Mouse (Mus musculus) left cerebral cortex, adult 18-20 months (tissue): Measurements from ENCODE around the gene Nrxn1. TPM values are rescaled to one million over a fixed set of nuclear protein-coding genes. Genes with fewer than 3 reads are reported as not detected.

Source experiments
- DNase-seq, 2 experiments: peaks; one replicate each; pipeline ENCODE4 v3.0.0; 2021 to 2022; ENCODE audit warnings: low spot score in 2 of 2, mixed read lengths in 1 of 2
- total RNA-seq, 2 experiments: library from RNA; stranded (reverse); gene quantifications; 2 replicates each; pipeline ENCODE4 v1.2.3; 2021

Nrxn1 gene
- total RNA-seq, 2 experiments from 2014 or later = 499 to 523 TPM

DNA sequence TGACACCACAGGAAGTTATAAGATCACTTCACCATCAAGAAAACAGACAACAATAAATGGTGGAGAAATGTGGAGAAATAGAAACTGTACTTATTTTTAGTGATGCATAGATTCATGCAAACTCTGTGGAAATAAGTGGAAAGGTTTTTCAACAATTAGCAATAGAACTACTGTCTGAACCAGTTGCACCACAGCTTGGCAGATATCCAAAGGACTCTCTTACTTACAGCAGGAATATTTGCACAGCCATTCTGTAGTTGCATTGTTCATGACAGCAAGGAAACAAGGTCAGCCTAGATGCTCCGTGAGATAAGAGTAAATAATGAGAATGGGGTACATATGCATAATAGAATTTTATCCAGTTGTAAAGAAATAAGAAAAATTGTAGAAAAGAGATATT, 965.3 kb downstream of the Nrxn1 start:
- DNase-seq = no peak

DNA sequence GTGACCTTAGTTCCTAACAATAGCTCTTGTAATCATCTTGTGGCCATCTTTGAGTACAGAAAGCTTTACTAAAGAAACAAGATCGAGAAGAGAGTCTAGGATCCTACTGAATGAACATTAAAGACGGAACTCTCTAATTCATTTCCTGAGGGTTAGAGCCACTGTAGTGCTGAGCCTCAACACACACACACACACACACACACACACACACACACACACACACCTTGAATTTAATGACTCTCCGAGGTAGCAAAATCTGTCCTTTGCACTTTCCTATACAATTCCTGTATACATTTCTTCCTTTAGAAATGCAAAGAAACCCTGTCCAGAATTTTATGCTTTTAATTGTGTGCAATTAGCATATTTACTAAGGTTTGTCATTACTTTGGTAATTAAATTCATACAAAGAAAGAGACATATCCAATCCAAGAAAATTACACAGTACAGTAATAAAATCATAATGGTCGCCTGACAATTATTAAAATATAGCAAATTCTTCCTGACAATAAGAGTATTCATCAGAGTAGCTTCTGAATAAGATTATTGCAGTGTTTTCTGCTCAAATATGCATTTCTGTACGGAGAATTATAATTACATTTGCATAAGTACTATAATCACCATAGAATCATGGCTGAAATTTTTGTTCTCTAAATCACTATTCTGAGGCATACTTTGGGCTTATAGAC, 969.9 kb downstream of the Nrxn1 start:
- DNase-seq = no peak

DNA sequence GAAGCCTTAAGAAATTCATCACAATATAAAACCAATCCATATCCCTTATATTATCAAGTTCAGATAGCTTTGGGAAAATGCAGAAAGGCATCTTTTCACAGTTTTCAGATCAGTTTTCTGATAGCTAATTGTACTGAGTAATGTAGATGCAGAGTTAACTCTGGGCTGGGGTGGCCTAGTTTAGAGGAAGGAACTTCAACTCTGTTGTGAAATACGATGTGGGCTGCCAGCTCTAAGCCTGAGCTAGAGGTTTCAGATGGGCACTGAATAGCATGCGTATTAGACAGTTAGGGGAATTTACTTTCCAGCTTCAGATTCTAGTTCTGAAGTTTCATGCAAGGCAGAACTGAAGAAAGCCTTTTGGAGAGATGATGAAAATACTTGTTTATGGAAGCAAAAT, 976.6 kb downstream of the Nrxn1 start:
- DNase-seq = no peak

DNA sequence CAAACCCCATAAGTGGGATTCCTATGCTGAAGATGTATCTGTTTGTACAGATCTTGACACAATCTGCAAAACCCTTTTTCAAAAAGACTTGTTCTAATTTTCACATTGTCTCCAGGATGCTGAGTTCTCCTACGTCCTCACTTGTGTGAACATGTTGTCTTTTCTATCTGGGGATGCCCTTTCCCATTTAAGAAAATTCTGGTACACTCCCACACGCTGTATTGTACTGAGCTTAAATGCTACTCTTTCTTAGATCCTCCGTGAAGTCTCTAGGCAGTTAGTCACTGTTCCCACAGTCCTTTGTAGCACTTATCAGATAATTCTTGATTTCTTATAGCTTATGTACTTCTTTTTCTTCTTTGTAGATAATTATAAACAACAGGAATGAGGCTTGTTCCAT, 997.9 kb downstream of the Nrxn1 start:
- DNase-seq = peak; percentile 37 to 40

DNA sequence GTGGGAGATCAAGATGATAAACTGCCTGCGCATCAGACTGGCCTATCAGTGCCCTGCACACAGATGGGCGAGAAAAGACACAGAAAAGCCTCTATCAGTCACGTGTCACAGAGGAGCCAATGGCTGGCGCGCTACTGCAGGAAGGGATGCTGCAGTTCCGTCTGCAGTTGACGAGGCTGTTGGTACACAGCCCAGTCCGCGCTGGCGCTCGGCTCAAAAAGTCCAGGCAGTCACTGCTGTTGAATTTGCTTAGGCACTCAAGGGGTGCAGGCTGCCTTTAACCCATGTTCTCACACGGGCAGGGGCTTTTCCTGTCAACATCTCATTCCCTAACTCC, 1004.6 kb downstream of the Nrxn1 start:
- DNase-seq = peak; percentile 90 to 94

DNA sequence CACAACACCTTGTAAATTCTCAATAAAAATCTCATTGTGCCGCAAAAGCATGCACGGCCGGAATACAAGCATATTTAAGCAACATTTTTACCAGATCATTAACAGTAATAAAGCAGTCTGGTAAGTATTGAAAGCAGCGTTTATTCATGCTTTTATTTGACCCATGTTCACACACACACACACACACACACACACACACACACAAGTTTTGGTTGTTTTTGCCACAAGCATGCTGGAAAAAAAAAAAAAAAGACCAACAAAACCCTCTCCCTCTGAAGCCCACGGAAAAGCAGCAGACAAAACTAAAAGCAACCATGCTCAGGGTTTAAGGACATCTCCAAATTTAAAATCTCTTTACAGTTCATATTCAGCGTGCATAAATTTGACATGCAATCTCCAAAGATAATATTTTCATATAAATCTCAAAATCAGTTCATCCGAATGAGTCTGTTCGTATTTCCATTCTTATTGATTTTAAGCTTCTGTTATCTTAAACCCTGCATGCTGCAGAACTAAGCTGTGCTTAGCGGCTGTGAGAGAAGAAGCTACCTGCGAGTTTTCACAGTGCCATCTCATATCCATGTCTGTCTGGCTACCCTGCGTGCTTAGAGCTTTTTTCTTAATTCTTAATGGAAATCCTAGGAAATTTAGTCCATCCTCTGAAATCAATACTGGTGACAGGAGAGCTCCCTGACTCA, 1005.1 kb downstream of the Nrxn1 start:
- DNase-seq = no peak

DNA sequence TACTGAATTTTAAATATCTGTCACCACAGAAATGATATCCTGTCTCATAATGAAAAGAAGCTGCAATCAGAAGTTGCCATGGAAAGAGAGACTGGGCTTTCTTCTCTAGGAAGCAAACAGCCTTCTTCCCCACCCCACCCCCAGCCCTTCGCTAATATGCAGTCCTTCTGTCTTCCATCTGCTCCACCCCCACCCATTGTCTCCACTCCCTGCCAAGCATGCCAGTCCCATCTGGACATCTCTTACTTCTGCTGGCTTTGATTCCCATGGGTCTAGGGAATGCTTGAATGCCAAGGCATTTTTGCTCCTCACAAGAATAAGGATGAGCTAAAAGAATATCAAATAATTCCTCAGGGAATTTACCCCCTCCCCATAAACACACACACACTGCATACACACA, 1006.0 kb downstream of the Nrxn1 start:
- DNase-seq = peak; percentile 70

DNA sequence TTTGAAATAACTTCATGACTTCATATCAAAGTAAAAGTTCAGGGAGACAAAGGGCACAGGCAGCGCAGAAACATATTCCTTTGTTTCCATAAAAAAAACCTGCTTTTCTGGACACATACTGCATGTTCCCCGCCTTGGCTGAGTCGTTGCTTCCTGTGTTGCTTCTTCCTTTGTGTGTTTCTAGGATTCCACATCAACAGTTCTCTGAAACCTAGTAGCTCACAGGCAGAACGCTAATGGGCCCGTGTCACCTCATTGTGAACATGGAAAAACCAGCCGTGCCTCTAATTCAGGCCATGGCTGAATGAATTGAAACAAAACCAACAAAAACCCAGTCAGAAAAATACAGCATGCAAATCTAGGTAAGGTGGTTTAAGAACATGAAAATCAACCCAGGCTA, 1013.9 kb downstream of the Nrxn1 start:
- DNase-seq = no peak

DNA sequence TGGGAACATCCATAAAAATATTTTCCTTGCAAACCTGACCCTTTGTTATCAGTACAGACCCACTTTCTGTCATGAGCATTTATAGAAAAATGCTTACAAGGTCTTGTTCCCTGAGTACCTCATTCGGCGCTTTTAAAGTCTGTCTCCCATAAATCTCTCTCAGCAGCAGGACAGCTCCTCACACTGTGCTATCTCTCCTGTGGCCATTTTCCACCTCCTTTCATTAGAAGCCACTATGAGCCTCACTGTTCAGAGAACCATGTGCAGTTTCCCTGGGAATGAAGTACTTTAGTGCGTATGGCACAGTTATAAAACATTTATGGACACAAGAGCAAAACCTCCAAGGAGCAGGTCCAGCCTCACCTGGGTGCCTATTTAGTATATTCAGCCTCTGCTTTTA, 1014.4 kb downstream of the Nrxn1 start:
- DNase-seq = no peak

DNA sequence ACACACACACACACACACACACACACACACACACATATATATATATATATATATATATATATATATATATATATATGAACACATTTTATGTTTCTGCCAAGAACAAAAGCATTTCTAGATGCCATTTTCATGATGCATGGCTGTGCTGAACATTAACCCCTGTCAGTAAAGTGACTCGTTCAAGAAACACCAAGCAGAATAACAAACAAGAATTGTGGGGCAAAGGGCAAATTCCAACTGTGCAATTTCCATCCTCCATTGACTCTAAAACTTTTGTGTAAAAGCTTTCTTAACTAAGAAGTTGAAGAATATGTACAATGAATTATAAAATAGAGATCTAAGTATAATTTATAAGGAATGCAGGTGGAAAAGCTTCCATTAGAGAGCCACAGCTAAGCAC, 1030.0 kb downstream of the Nrxn1 start:
- DNase-seq = no peak

DNA sequence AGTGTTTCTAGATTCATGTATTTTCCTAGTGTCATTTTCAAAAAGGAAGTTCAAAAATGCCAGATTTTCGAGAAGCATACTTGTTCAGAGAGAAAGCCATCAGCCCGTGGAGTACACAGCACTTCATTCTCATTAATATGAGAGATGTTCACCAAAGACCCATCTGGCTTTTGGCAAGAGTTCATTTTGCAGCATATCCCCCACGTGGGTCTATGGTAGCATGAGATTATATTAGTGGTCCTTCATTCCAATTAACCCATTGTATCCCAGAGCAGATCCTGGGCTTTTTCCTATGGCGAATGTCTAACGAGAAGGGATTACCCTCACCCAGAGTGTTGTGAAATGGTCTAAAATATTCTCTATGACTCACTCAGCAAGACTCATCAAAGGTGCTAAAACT, 1032.0 kb downstream of the Nrxn1 start:
- DNase-seq = no peak

DNA sequence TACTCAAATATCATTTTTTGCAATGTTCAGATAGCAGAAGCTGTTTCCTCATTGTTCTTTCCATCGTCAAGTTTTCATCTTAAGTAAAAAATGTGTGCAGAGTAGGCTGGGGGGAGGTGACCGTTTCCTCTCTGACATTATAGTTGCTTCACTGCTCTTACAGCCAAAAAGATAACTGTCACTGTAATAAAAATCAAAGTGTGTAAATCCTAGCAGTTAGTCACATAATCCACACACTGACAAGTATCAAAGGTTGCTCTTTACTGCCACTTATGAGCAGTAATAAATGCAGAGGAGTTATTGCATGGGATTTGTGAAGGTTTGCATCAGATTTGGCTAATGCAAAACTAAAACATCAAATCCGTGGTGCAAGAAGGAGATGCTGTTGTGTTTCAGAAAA, 1032.7 kb downstream of the Nrxn1 start:
- no peak for DNase-seq

DNA sequence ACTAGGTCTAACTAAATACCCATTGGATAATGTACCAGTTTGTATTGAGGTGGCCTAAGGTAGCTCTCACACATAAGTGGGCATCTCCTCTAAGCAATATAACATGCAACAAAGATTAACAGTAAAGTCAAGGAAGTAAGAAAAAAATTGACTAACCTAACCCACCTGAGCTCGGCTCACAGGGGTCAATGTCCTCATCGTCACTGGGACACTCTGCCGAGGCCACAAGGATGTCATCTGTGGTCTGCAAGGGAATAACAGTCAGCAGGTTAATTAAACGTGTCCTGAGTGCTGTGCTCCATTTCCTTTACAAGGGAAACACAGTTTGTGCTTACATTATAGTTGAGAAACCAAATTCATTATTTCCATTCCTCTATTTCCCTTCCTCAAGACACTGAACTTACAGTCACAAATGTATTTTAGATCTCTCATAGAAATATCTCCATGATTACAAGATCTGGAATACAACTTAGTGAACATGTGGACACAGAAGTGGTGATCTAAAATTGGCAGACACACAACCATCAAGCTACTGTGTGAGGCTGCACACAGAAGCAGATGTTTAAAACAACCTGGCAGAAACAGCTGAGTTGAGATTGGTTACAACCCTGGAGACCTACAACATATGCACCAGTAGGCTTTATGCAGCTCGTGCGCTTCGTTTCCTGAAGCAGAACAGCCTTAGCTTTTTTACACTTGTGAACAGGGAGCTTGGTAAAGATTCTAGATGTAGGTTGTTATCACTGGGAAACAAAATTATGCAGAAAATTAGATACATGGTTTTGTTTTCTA, 1033.4 kb downstream of the Nrxn1 start:
- DNase-seq = no peak

DNA sequence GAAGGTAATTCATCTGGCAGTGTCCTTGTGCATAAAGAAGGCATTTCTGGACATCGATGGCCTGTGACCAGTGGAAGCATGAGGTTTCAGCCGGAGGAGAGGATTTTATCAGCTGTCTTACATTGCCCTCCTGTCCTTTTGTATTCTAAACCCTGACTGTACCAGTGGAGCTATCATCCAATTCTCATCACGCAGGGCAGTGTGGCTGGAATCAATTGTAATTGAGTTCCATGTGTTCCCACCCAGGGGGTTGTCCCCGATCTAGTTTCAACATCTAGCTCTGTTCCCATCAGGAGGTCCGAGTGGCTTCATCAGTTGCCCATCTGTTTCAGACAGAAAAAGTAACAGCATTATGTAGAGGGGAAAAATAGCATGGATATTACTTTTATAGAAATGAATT, 1038.6 kb downstream of the Nrxn1 start:
- DNase-seq = no peak

DNA sequence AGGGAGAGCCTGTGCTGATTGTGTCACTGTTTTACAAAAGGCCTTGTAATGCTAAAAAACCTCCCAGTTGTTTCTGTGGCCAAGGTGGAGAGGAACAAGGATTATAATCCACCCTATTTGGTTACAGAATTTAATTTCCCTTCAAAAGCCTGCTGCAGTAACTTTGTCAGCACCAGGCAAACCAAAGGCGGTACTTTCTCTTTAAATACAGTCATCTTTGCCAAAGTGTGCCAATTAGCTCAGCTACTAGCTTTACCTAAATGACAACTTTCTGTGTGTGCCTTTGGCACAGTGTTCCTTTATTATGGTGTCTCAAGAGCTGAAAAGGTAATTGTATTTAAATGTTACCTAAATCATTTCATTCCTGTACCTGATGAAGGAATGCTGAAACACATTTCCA, 1053.6 kb downstream of the Nrxn1 start:
- DNase-seq = no peak

DNA sequence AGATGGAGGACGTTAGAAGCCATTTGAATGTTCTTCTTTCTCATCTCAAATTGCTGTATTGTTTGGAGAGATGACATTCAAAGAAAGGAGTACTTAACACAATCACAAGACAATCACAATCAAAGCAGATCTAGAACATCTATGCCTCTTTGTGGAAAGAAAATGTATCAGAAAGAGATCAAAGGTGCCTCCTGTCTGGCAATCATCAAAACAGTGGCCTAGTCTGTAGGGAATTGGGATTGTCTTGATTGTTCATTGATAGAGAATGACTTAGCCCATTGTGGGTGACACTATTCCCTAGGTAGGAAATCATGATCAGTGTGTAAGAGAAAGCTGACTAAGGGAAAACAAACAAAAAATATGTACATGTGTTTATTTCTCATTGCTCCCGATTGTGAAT, 1060.5 kb downstream of the Nrxn1 start:
- DNase-seq = no peak

DNA sequence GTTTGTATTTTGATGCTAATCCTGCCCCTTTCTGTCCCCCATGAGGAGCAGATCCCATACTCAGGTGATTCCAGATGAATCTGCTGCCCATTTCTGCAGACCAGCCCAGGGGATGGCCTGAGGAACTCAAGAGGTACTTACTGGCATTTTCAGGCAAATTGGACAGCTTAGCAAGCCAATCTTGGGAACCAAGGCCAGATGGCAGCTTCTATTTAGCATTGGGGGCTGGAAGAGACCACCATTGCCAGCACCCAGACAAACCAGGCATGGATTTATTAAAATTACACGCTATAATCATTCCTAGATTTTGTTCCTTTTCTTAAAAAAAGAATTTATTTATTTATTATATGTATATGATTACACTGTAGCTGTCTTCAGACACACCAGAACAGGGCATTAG, 1076.2 kb downstream of the Nrxn1 start:
- no peak for DNase-seq

DNA sequence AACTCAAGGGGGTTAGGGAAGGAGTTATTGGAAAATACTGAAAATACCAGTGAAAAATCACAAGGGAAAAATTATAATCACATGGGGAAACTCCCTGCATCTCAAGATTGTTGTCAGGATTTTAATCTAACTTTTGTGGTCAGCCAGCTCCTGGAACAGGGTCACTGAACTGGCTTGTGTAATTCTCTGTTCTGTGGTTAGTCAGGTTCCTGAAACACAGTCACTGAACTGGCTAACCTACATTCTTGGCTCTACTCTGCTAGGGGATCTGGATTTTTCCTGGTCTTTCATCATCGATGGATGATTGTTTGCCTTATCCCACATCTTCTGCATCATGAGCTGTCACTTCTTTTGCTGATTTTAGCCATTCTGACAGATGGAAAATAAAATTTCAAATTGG, 1081.1 kb downstream of the Nrxn1 start:
- DNase-seq = no peak

DNA sequence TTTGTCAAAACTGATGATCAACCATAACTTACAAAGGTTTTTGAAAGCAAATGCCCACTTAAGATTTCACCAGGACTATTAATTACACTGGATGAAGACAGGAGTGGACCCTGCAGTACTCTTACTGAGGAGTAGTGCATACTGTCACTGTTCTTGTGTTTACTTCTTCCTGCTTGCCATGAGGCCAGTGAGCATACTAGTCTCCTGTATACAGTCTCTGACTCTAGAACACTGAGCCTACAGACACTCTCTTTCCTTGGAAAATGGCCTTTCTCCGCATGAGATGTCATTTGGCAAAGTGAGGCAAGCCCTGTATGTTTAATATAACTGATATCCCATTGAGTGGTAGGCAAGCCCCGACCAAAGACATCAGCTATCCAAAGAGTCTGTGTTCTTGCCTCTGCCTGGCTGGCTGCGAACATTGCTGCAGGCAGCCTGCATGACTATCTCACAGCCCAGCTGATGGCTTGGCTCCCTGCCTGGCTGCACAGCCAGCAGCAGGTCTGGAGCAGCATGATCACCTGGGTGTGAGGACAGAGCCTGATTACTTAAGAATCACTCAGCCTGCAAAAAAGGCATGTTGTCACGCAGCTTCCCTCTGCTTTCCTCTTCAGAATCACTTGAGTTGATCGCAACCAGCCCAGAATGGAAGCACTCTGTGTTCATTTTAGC, 1085.3 kb downstream of the Nrxn1 start:
- peak; percentile 30 to 32 for DNase-seq

DNA sequence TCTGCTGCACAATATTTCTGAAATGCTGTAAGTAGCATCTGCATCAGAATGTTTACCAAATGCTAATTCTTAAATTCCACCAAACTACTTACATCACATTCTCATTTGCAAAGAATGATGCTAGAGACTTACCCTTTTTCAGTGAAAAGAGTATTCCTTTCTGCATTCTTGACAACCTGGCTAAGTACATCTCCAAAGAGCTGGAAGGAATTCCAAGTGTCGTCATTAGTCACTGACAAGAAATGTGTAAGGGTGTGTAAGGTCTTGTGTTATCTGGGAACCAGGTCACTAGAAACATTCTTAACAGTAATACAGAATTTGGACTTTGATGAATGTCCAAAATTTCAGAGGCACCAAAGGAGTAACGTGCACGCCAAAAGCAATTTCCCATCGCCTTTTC, 1102.2 kb downstream of the Nrxn1 start:
- DNase-seq = no peak
